Mouse (Mus musculus): ENCODE measurements around the gene Mapk14. TPM values are rescaled to one million over a fixed set of nuclear protein-coding genes. Genes with fewer than 3 reads are reported as not detected.

Mapk14 gene
- total and polyA plus RNA-seq, 3 experiments = 61.5 to 93.2 TPM; not detected in 1

GRCm38 (mm10) chr17:28707816-28708215, 16.7 kb downstream of the Mapk14 start:
- peaks cover 2 to 30% of the 10 kb centered on the region in 2 experiments; a peak in 3 of 4 replicates for H3K36me3 ChIP-seq (ENCODE audit: control insufficient read depth in 1 of 2, insufficient read depth in 2 of 2, low read length in 2 of 2)
- no peaks in the 10 kb centered on the region for H3K27me3 ChIP-seq (ENCODE audit: control insufficient read depth in 1 of 2, insufficient read depth in 2 of 2, low read length in 2 of 2)
- peaks cover 9 to 11% of the 10 kb centered on the region in 2 experiments for H3K4me1 ChIP-seq (ENCODE audit: control insufficient read depth in 1 of 2, insufficient read depth in 2 of 2, low read length in 2 of 2)
- H3K79me2 ChIP-seq (ENCODE audit: control insufficient read depth, insufficient read depth, low read length, poor library complexity) = peaks cover 59% of the 10 kb centered on the region
- H3K9ac ChIP-seq (ENCODE audit: control insufficient read depth, low read depth, low read length, poor library complexity, severe bottlenecking) = no peak overlapping the region
- no peak for DNase-seq (ENCODE audit: low read depth, low spot score)
- no peak overlapping the region for H3K27ac ChIP-seq (ENCODE audit: control insufficient read depth, low read depth, low read length)
- H3K9me3 ChIP-seq (replicated peaks; ENCODE audit: insufficient read depth, low read length) = no peaks in the 10 kb centered on the region
- TF ChIP-seq ZKSCAN1 (IDR thresholded peaks at IDR 0.05; ENCODE audit: low read depth, low read length) (no peak), MXI1 (IDR thresholded peaks at IDR 0.05; ENCODE audit: low read depth, low read length) (no peak), POLR2A (IDR thresholded peaks at IDR 0.05; ENCODE audit: control insufficient read depth in 1 of 2, insufficient read depth in 1 of 2, low read depth in 1 of 2, low read length in 2 of 2, poor library complexity in 1 of 2) (no peak), CHD2 (IDR thresholded peaks at IDR 0.05; ENCODE audit: low read length) (no peak), CTCF (IDR thresholded peaks at IDR 0.05 in 2 of 3, conservative IDR thresholded peaks at IDR 0.05 in 1 of 3; ENCODE audit: control insufficient read depth in 1 of 3, insufficient read depth in 1 of 3, low read depth in 2 of 3, low read length in 3 of 3, poor library complexity in 1 of 3, severe bottlenecking in 1 of 3) (no peak), POLR2AphosphoS2 (IDR thresholded peaks at IDR 0.05; ENCODE audit: low read length) (no peak), SIN3A (IDR thresholded peaks at IDR 0.05; ENCODE audit: low read length) (no peak), ZC3H11A (IDR thresholded peaks at IDR 0.05; ENCODE audit: low read depth, low read length) (no peak), TCF12 (IDR thresholded peaks at IDR 0.05; ENCODE audit: low read depth, low read length) (no peak), MAFK (IDR thresholded peaks at IDR 0.05; ENCODE audit: borderline replicate concordance, low read depth, low read length) (no peak), NELFE (IDR thresholded peaks at IDR 0.05; ENCODE audit: low read depth, low read length) (no peak), USF1 (IDR thresholded peaks at IDR 0.05; ENCODE audit: low read depth, low read length) (no peak), CHD1 (IDR thresholded peaks at IDR 0.05; ENCODE audit: low read depth, low read length) (no peak), MYC (IDR thresholded peaks at IDR 0.05; ENCODE audit: low read depth, low read length) (no peak), MYB (IDR thresholded peaks at IDR 0.05; ENCODE audit: low read depth, low read length) (no peak), UBTF (IDR thresholded peaks at IDR 0.05; ENCODE audit: borderline replicate concordance, insufficient read depth, low read depth, low read length) (no peak), TBP (IDR thresholded peaks at IDR 0.05; ENCODE audit: low read depth, low read length) (no peak), MAX (IDR thresholded peaks at IDR 0.05; ENCODE audit: low read length) (no peak), POLR2AphosphoS5 (IDR thresholded peaks at IDR 0.05; ENCODE audit: borderline replicate concordance, low read depth, low read length) (no peak)
- H3K4me3 ChIP-seq (ENCODE audit: control insufficient read depth in 1 of 2, insufficient read depth in 1 of 2, low read depth in 2 of 2, low read length in 2 of 2) = no peak overlapping the region

GRCm38 (mm10) chr17:28708989-28709388, 17.9 kb downstream of the Mapk14 start:
- no peak for TF ChIP-seq ZNF384 (IDR thresholded peaks at IDR 0.05; ENCODE audit: low read depth, low read length)
- no peak for TF ChIP-seq MYC (IDR thresholded peaks at IDR 0.05; ENCODE audit: low read depth, low read length)
- no peak for TF ChIP-seq GABPA (IDR thresholded peaks at IDR 0.05; ENCODE audit: low read depth, low read length)
- TF ChIP-seq POLR2A (IDR thresholded peaks at IDR 0.05; ENCODE audit: control insufficient read depth in 1 of 2, insufficient read depth in 1 of 2, low read depth in 1 of 2, low read length in 2 of 2, poor library complexity in 1 of 2) = no peak
- TF ChIP-seq MAFK (IDR thresholded peaks at IDR 0.05; ENCODE audit: borderline replicate concordance, low read depth, low read length) = no peak
- TF ChIP-seq ELF1 (IDR thresholded peaks at IDR 0.05; ENCODE audit: low read depth, low read length) = no peak
- TF ChIP-seq E2F4 (IDR thresholded peaks at IDR 0.05; ENCODE audit: borderline replicate concordance, low read depth, low read length) = no peak
- no peak for TF ChIP-seq TCF12 (IDR thresholded peaks at IDR 0.05; ENCODE audit: low read depth, low read length)
- no peak for TF ChIP-seq POLR2AphosphoS2 (IDR thresholded peaks at IDR 0.05; ENCODE audit: low read length)
- TF ChIP-seq KAT2A (conservative IDR thresholded peaks at IDR 0.05; ENCODE audit: low read depth, low read length) = no peak
- no peak for TF ChIP-seq ZMIZ1 (IDR thresholded peaks at IDR 0.05; ENCODE audit: low read depth, low read length)
- no peak overlapping the region for H3K27ac ChIP-seq (ENCODE audit: control insufficient read depth, low read depth, low read length)
- peaks cover 53% of the 10 kb centered on the region for H3K79me2 ChIP-seq (ENCODE audit: control insufficient read depth, insufficient read depth, low read length, poor library complexity)
- H3K9ac ChIP-seq (ENCODE audit: control insufficient read depth, low read depth, low read length, poor library complexity, severe bottlenecking) = no peak overlapping the region
- no peaks in the 10 kb centered on the region for H3K9me3 ChIP-seq (replicated peaks; ENCODE audit: insufficient read depth, low read length)
- peaks cover 9% of the 10 kb centered on the region in 2 experiments for H3K4me1 ChIP-seq (ENCODE audit: control insufficient read depth in 1 of 2, insufficient read depth in 2 of 2, low read length in 2 of 2)
- H3K4me3 ChIP-seq (ENCODE audit: control insufficient read depth in 1 of 2, insufficient read depth in 1 of 2, low read depth in 2 of 2, low read length in 2 of 2) = no peak overlapping the region
- DNase-seq (ENCODE audit: low read depth, low spot score) = no peak
- H3K36me3 ChIP-seq (ENCODE audit: control insufficient read depth in 1 of 2, insufficient read depth in 2 of 2, low read length in 2 of 2) = peaks cover 2 to 22% of the 10 kb centered on the region in 2 experiments; a peak in 3 of 4 replicates
- H3K27me3 ChIP-seq (ENCODE audit: control insufficient read depth in 1 of 2, insufficient read depth in 2 of 2, low read length in 2 of 2) = no peaks in the 10 kb centered on the region
